In genomic region chr2:10215876-10216565, GRCm38 (mm10) we compare ENCODE assay signal across 8 mouse cellular contexts.
DNase-seq lines count a peak whose midpoint lies in the region; ATAC-seq and TF ChIP-seq lines count a peak whose summit lies in the region.
"Had no signal": no experiment of that assay in that cellular context is flagged by ENCODE, and none has a peak within 500 bp of the region (broad histone marks: within the 10 kb centered on the region; RNA-seq: fewer than 3 reads in every experiment).

No protein-coding gene starts in this region.

- no peak overlapping the region for H3K9ac ChIP-seq in heart, embryonic 15.5 days
- H3K9ac ChIP-seq in heart, adult 2 months (ENCODE audit: low read depth, low read length), result no peak overlapping the region
- no peak overlapping the region for H3K9ac ChIP-seq in neural tube, embryonic 11.5 days (ENCODE audit: low read length)
- no peak overlapping the region for H3K9ac ChIP-seq in hindbrain, embryonic 14.5 days
- H3K9ac ChIP-seq: liver, embryonic 13.5 days had no signal

- H3K27me3 ChIP-seq in heart, embryonic 15.5 days, result no peaks in the 10 kb centered on the region
- no peaks in the 10 kb centered on the region for H3K27me3 ChIP-seq in heart, adult 2 months (ENCODE audit: control insufficient read depth, insufficient read depth, low read length)
- no peaks in the 10 kb centered on the region for H3K27me3 ChIP-seq in neural tube, embryonic 11.5 days (ENCODE audit: control insufficient read depth, insufficient read depth, low read length)
- H3K27me3 ChIP-seq in hindbrain, embryonic 14.5 days (ENCODE audit: control insufficient read depth, insufficient read depth, low read length), result no peaks in the 10 kb centered on the region
- H3K27me3 ChIP-seq: liver, embryonic 13.5 days had no signal

- ATAC-seq in heart, embryonic 15.5 days (replicated peaks; ENCODE audit: insufficient number of reproducible peaks, insufficient read depth, low FRiP score, low read depth), result no peak
- peak; percentile 21; the same call in 1 of the 2 replicates for ATAC-seq in neural tube, embryonic 11.5 days (ENCODE audit: insufficient read depth, low FRiP score, low TSS enrichment)
- peak; percentile 42; the same call in 1 of the 2 replicates for ATAC-seq in hindbrain, embryonic 14.5 days (ENCODE audit: low FRiP score)
- no peak for ATAC-seq in megakaryocyte, adult 5-6 weeks (ENCODE audit: poor library complexity, severe bottlenecking)

- no peak for TF ChIP-seq EP300 in heart, adult 2 months (IDR thresholded peaks at IDR 0.05; ENCODE audit: insufficient read depth, low read depth, low read length)

- no peak overlapping the region for H3K4me2 ChIP-seq in heart, embryonic 15.5 days
- H3K4me2 ChIP-seq in neural tube, embryonic 11.5 days (ENCODE audit: low read depth), result no peak overlapping the region
- no peak overlapping the region for H3K4me2 ChIP-seq in hindbrain, embryonic 14.5 days (replicated peaks)
- H3K4me2 ChIP-seq: liver, embryonic 13.5 days had no signal

- H3K27ac ChIP-seq in heart, embryonic 15.5 days, result peak overlapping the region; percentile 23
- no peak overlapping the region for H3K27ac ChIP-seq in heart, adult 2 months
- no peak overlapping the region for H3K27ac ChIP-seq in neural tube, embryonic 11.5 days (ENCODE audit: low read depth, low read length)
- peak overlapping the region; percentile 35; the same call in 1 of the 2 replicates for H3K27ac ChIP-seq in hindbrain, embryonic 14.5 days
- H3K27ac ChIP-seq: liver, embryonic 13.5 days had no signal

- no peaks in the 10 kb centered on the region for H3K36me3 ChIP-seq in heart, embryonic 15.5 days
- H3K36me3 ChIP-seq in heart, adult 2 months (ENCODE audit: control insufficient read depth, insufficient read depth, low read length), result no peaks in the 10 kb centered on the region
- H3K36me3 ChIP-seq in neural tube, embryonic 11.5 days (ENCODE audit: control insufficient read depth, insufficient read depth, low read length), result no peaks in the 10 kb centered on the region
- no peaks in the 10 kb centered on the region for H3K36me3 ChIP-seq in hindbrain, embryonic 14.5 days (replicated peaks; ENCODE audit: control insufficient read depth, insufficient read depth)
- H3K36me3 ChIP-seq: liver, embryonic 13.5 days had no signal

- 65% methylated on average over 7 of the region's 7 CpGs for WGBS in heart, embryonic 15.5 days
- WGBS in heart, adult 2 months, result 63% methylated on average over 7 of the region's 7 CpGs
- WGBS in neural tube, embryonic 11.5 days, result 81% methylated on average over 7 of the region's 7 CpGs
- WGBS in hindbrain, embryonic 14.5 days, result 84% methylated on average over 7 of the region's 7 CpGs

- intact Hi-C loops in heart, adult 2 months (cut with DNase I), result no loop called here

- no peaks in the 10 kb centered on the region; the same call in 1 of the 2 replicates for H3K4me1 ChIP-seq in heart, embryonic 15.5 days (replicated peaks)
- H3K4me1 ChIP-seq in heart, adult 2 months (ENCODE audit: control insufficient read depth, insufficient read depth, low read length), result no peaks in the 10 kb centered on the region
- H3K4me1 ChIP-seq in neural tube, embryonic 11.5 days (ENCODE audit: control insufficient read depth, insufficient read depth, low read length), result no peaks in the 10 kb centered on the region
- peaks cover 8% of the 10 kb centered on the region; the same call in 1 of the 2 replicates for H3K4me1 ChIP-seq in hindbrain, embryonic 14.5 days (replicated peaks; ENCODE audit: control insufficient read depth, insufficient read depth, low read length)
- H3K4me1 ChIP-seq: liver, embryonic 13.5 days had no signal

- TF ChIP-seq POLR2A in heart, adult 2 months (IDR thresholded peaks at IDR 0.05; ENCODE audit: insufficient read depth, low read depth, low read length), result no peak

- no peaks in the 10 kb centered on the region for H3K79me2 ChIP-seq in heart, adult 2 months (replicated peaks; ENCODE audit: control insufficient read depth, insufficient read depth, low read length)

- no peak for TF ChIP-seq CTCF in heart, adult 2 months (IDR thresholded peaks at IDR 0.05)

- H3K9me3 ChIP-seq in heart, embryonic 15.5 days (replicated peaks), result no peaks in the 10 kb centered on the region
- H3K9me3 ChIP-seq in neural tube, embryonic 11.5 days (ENCODE audit: control insufficient read depth, low read length), result no peaks in the 10 kb centered on the region
- H3K9me3 ChIP-seq in hindbrain, embryonic 14.5 days (ENCODE audit: control insufficient read depth, low read length), result no peaks in the 10 kb centered on the region
- H3K9me3 ChIP-seq: liver, embryonic 13.5 days had no signal

- DNase-seq in heart, adult 2 months, result no peak
- no peak for DNase-seq in neural tube, embryonic 11.5 days (ENCODE audit: low spot score)
- DNase-seq in neural tube, embryonic 10.5 days (ENCODE audit: extremely low spot score, low spot score), result no peak
- no peak for DNase-seq in hindbrain, embryonic 14.5 days (ENCODE audit: low spot score)
- DNase-seq in ovary, adult 18-20 months (ENCODE audit: low spot score), result no peak
- DNase-seq: liver, embryonic 13.5 days had no signal

- H3K4me3 ChIP-seq in heart, embryonic 15.5 days, result no peak overlapping the region
- no peak overlapping the region for H3K4me3 ChIP-seq in heart, adult 2 months
- H3K4me3 ChIP-seq in neural tube, embryonic 11.5 days (ENCODE audit: low read depth, low read length), result no peak overlapping the region
- no peak overlapping the region for H3K4me3 ChIP-seq in hindbrain, embryonic 14.5 days (replicated peaks; ENCODE audit: low read length)
- H3K4me3 ChIP-seq: liver, embryonic 13.5 days had no signal

Comparison
In these comparisons a context has a peak if more than half of its experiments do, and no peak if none do; other contexts are left out.
1. H3K27ac ChIP-seq: peak in heart, embryonic 15.5 days (single experiment) and hindbrain, embryonic 14.5 days (single experiment); none in heart, adult 2 months (single experiment) and neural tube, embryonic 11.5 days (single experiment).
2. ATAC-seq: peak in neural tube, embryonic 11.5 days (single experiment) and hindbrain, embryonic 14.5 days (single experiment); none in heart, embryonic 15.5 days (single experiment) and megakaryocyte, adult 5-6 weeks (single experiment).